Mouse (Mus musculus) MEL (cell line): ENCODE results near the gene Lrrc34. TPM values are rescaled to one million over a fixed set of nuclear protein-coding genes. Genes with fewer than 3 reads are reported as not detected.

Experiments used
- DNase-seq: peaks from one replicate; pipeline ENCODE4 v3.0.0; 2011; ENCODE audit warnings: low read depth, low spot score
- H3K27ac ChIP-seq: 2 replicates; pipeline ENCODE4 v1.5.1; 2012; ENCODE audit warnings: low read depth, mild to moderate bottlenecking, control low read depth, low read length, moderate library complexity; ENCODE audit not compliant: control insufficient read depth
- H3K27me3 ChIP-seq, 2 experiments: fragments of 150-350 bp in 1 of 2; sonication (generic) in 1 of 2; 2 replicates each; pipeline ENCODE4 v1.6.1; 2012; ENCODE audit warnings: low read length in 2 of 2, mild to moderate bottlenecking in 2 of 2, improper control_type of control experiment in 1 of 2, moderate library complexity in 1 of 2; ENCODE audit not compliant: insufficient read depth in 2 of 2, control insufficient read depth in 1 of 2
- H3K36me3 ChIP-seq, 2 experiments: 2 replicates each; pipeline ENCODE4 v1.6.1; 2012 to 2014; ENCODE audit warnings: low read length in 2 of 2, improper control_type of control experiment in 1 of 2, inconsistent platforms in 1 of 2, mild to moderate bottlenecking in 1 of 2; ENCODE audit not compliant: insufficient read depth in 2 of 2, control insufficient read depth in 1 of 2
- H3K4me1 ChIP-seq, 2 experiments: fragments of 150-350 bp in 1 of 2; sonication (generic) in 1 of 2; 2 replicates each; pipeline ENCODE4 v1.6.1; 2012; ENCODE audit warnings: low read length in 2 of 2, improper control_type of control experiment in 1 of 2, mild to moderate bottlenecking in 1 of 2; ENCODE audit not compliant: insufficient read depth in 2 of 2, control insufficient read depth in 1 of 2
- H3K4me3 ChIP-seq, 2 experiments: fragments of 150-350 bp in 1 of 2; sonication (generic) in 1 of 2; 2 replicates each; pipeline ENCODE4 v1.5.1; 2012; ENCODE audit warnings: low read depth in 2 of 2, low read length in 2 of 2, mild to moderate bottlenecking in 2 of 2, moderate library complexity in 2 of 2, control low read depth in 1 of 2, improper control_type of control experiment in 1 of 2; ENCODE audit not compliant: control insufficient read depth in 1 of 2, insufficient read depth in 1 of 2
- H3K79me2 ChIP-seq: 2 replicates; pipeline ENCODE4 v1.6.1; 2012; ENCODE audit warnings: mild to moderate bottlenecking, low read length, moderate library complexity; ENCODE audit not compliant: control insufficient read depth, poor library complexity, insufficient read depth
- H3K9ac ChIP-seq: 2 replicates; pipeline ENCODE4 v1.6.1; 2012; ENCODE audit warnings: low read depth, mild to moderate bottlenecking, control low read depth, low read length, moderate library complexity; ENCODE audit not compliant: control insufficient read depth, poor library complexity, severe bottlenecking
- H3K9me3 ChIP-seq: fragments of 150-350 bp; sonication (generic); replicated peaks from 2 replicates; pipeline ENCODE4 v1.6.1; 2012; ENCODE audit warnings: mild to moderate bottlenecking, low read length, improper control_type of control experiment, moderate library complexity; ENCODE audit not compliant: insufficient read depth
- BHLHE40 ChIP-seq: IDR thresholded peaks from 2 replicates; pipeline ENCODE4 v1.6.1; 2012; ENCODE audit warnings: low read depth, mild to moderate bottlenecking, inconsistent platforms, low read length, improper control_type of control experiment, borderline replicate concordance
- E2F4 ChIP-seq: IDR thresholded peaks from 2 replicates; pipeline ENCODE4 v1.6.1; 2011; ENCODE audit warnings: low read depth, low read length, improper control_type of control experiment, borderline replicate concordance
- ELF1 ChIP-seq: IDR thresholded peaks from 2 replicates; pipeline ENCODE4 v1.6.1; 2014; ENCODE audit warnings: low read depth, mild to moderate bottlenecking, inconsistent platforms, low read length, improper control_type of control experiment, moderate library complexity
- EP300 ChIP-seq, 2 experiments: IDR thresholded peaks; 2 replicates each; pipeline ENCODE4 v1.6.1; 2011; ENCODE audit warnings: improper control_type of control experiment in 2 of 2, low read length in 2 of 2, low read depth in 1 of 2, mild to moderate bottlenecking in 1 of 2
- ETS1 ChIP-seq: IDR thresholded peaks from 2 replicates; pipeline ENCODE4 v1.6.1; 2012; ENCODE audit warnings: low read depth, mild to moderate bottlenecking, inconsistent platforms, low read length, improper control_type of control experiment, moderate library complexity
- GABPA ChIP-seq: IDR thresholded peaks from 2 replicates; pipeline ENCODE4 v1.6.1; 2012; ENCODE audit warnings: low read depth, mild to moderate bottlenecking, inconsistent platforms, low read length, improper control_type of control experiment, moderate library complexity
- GATA1 ChIP-seq: IDR thresholded peaks from 2 replicates; pipeline ENCODE4 v1.6.1; 2011; ENCODE audit warnings: low read depth, low read length, improper control_type of control experiment
- HCFC1 ChIP-seq: IDR thresholded peaks from 2 replicates; pipeline ENCODE4 v1.6.1; 2012; ENCODE audit warnings: low read depth, mild to moderate bottlenecking, inconsistent platforms, low read length, improper control_type of control experiment, moderate library complexity
- JUND ChIP-seq: IDR thresholded peaks from 2 replicates; pipeline ENCODE4 v1.6.1; 2011; ENCODE audit warnings: low read depth, mild to moderate bottlenecking, improper control_type of control experiment, low read length
- KAT2A ChIP-seq: conservative IDR thresholded peaks from 2 replicates; pipeline ENCODE4 v1.6.1; 2012; ENCODE audit warnings: low read depth, low read length, improper control_type of control experiment, inconsistent platforms
- MAFK ChIP-seq: IDR thresholded peaks from 2 replicates; pipeline ENCODE4 v1.6.1; 2011; ENCODE audit warnings: low read depth, mild to moderate bottlenecking, low read length, improper control_type of control experiment, borderline replicate concordance
- MAX ChIP-seq: IDR thresholded peaks from 2 replicates; pipeline ENCODE4 v1.6.1; 2011; ENCODE audit warnings: low read length, improper control_type of control experiment
- MAZ ChIP-seq: IDR thresholded peaks from 2 replicates; pipeline ENCODE4 v1.6.1; 2012; ENCODE audit warnings: low read depth, mild to moderate bottlenecking, inconsistent platforms, low read length, improper control_type of control experiment
- MYB ChIP-seq: IDR thresholded peaks from 2 replicates; pipeline ENCODE4 v1.6.1; 2011; ENCODE audit warnings: mild to moderate bottlenecking, low read depth, low read length, improper control_type of control experiment
- NRF1 ChIP-seq: IDR thresholded peaks from 2 replicates; pipeline ENCODE4 v1.6.1; 2014; ENCODE audit warnings: low read depth, mild to moderate bottlenecking, inconsistent platforms, low read length, improper control_type of control experiment, moderate library complexity; ENCODE audit not compliant: poor library complexity, insufficient read depth, severe bottlenecking
- POLR2A ChIP-seq, 2 experiments: IDR thresholded peaks; 2 replicates each; pipeline ENCODE4 v1.6.1; 2011 to 2012; ENCODE audit warnings: low read length in 2 of 2, mild to moderate bottlenecking in 2 of 2, control low read depth in 1 of 2, improper control_type of control experiment in 1 of 2, low read depth in 1 of 2, moderate library complexity in 1 of 2; ENCODE audit not compliant: control insufficient read depth in 1 of 2, insufficient read depth in 1 of 2, poor library complexity in 1 of 2
- POLR2AphosphoS5 ChIP-seq: IDR thresholded peaks from 2 replicates; pipeline ENCODE4 v1.6.1; 2012; ENCODE audit warnings: low read depth, borderline replicate concordance, mild to moderate bottlenecking, inconsistent platforms, low read length, moderate library complexity, mixed read lengths
- RCOR1 ChIP-seq: IDR thresholded peaks from 2 replicates; pipeline ENCODE4 v1.6.1; 2012; ENCODE audit warnings: low read depth, mild to moderate bottlenecking, inconsistent platforms, low read length, improper control_type of control experiment
- SIN3A ChIP-seq: IDR thresholded peaks from 2 replicates; pipeline ENCODE4 v1.6.1; 2012; ENCODE audit warnings: low read length, improper control_type of control experiment, inconsistent platforms
- SMC3 ChIP-seq: IDR thresholded peaks from 2 replicates; pipeline ENCODE4 v1.6.1; 2011; ENCODE audit warnings: low read depth, low read length, improper control_type of control experiment
- TAL1 ChIP-seq: IDR thresholded peaks from 2 replicates; pipeline ENCODE4 v1.6.1; 2012; ENCODE audit warnings: mild to moderate bottlenecking, inconsistent platforms, low read length, moderate library complexity, mixed read lengths
- TBP ChIP-seq: IDR thresholded peaks from 2 replicates; pipeline ENCODE4 v1.8.0; 2011; ENCODE audit warnings: low read depth, low read length, improper control_type of control experiment
- TCF12 ChIP-seq: IDR thresholded peaks from 2 replicates; pipeline ENCODE4 v1.6.1; 2014; ENCODE audit warnings: low read depth, mild to moderate bottlenecking, inconsistent platforms, low read length, improper control_type of control experiment, moderate library complexity
- UBTF ChIP-seq: IDR thresholded peaks from 2 replicates; pipeline ENCODE4 v1.6.1; 2012; ENCODE audit warnings: low read depth, mild to moderate bottlenecking, inconsistent platforms, low read length, improper control_type of control experiment, moderate library complexity, borderline replicate concordance; ENCODE audit not compliant: insufficient read depth
- USF1 ChIP-seq: IDR thresholded peaks from 2 replicates; pipeline ENCODE4 v1.6.1; 2014; ENCODE audit warnings: low read depth, mild to moderate bottlenecking, inconsistent platforms, low read length, improper control_type of control experiment, moderate library complexity
- USF2 ChIP-seq, 2 experiments: IDR thresholded peaks; 2 replicates each; pipeline ENCODE4 v1.6.1; 2011 to 2012; ENCODE audit warnings: improper control_type of control experiment in 2 of 2, low read length in 2 of 2, borderline replicate concordance in 1 of 2, inconsistent platforms in 1 of 2, low read depth in 1 of 2, mild to moderate bottlenecking in 1 of 2; ENCODE audit not compliant: insufficient read depth in 1 of 2
- ZKSCAN1 ChIP-seq: IDR thresholded peaks from 2 replicates; pipeline ENCODE4 v1.6.1; 2012; ENCODE audit warnings: low read depth, mild to moderate bottlenecking, inconsistent platforms, low read length, improper control_type of control experiment, moderate library complexity
- ZMIZ1 ChIP-seq: IDR thresholded peaks from 2 replicates; pipeline ENCODE4 v1.6.1; 2012; ENCODE audit warnings: low read depth, mild to moderate bottlenecking, inconsistent platforms, low read length, improper control_type of control experiment, moderate library complexity
- ZNF384 ChIP-seq: IDR thresholded peaks from 2 replicates; pipeline ENCODE4 v1.6.1; 2012; ENCODE audit warnings: low read depth, mild to moderate bottlenecking, inconsistent platforms, low read length, improper control_type of control experiment
- polyA plus RNA-seq, 2 experiments: library from polyadenylated mRNA; stranded (reverse) in 1 of 2; unstranded in 1 of 2; fragments of >175 nt in 1 of 2; fragments of >200 nt in 1 of 2; gene quantifications; 2 replicates each; pipeline versions ENCODE4 v1.2.1 to v1.2.4; 2012; ENCODE audit warnings: low replicate concordance in 2 of 2, low read depth in 1 of 2; ENCODE audit not compliant: insufficient read length in 2 of 2, insufficient read depth in 1 of 2, missing spikeins in 1 of 2
- total RNA-seq: library from RNA; depleted of rRNA; stranded (reverse); fragments of 300-350 nt; gene quantifications from 2 replicates; pipeline ENCODE4 v1.2.3, GENCODE M21; 2012

The Lrrc34 gene
- total and polyA plus RNA-seq, 3 experiments, result not detected

DNA sequence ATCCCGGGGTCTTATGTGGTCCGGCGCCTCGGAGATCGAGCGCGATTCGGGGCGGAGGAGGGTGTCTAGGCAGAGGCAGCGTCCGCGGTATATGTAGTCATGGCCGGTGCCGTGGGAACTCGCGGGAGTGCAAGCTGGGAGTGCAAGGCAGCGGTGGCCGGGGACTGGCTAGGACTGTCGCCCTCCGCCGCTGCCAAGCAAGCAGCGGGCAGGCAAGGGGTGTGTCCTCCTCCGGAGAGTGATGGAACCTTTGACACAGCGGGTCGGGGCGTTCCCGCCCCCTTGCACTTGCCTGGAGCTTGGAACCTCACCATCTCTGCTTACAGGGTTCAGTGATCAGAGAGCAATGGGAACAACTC lies 45.0 kb downstream of the Lrrc34 start:
- H3K4me3 ChIP-seq, result peak overlapping the region; percentile 72 to 95
- TF ChIP-seq MAX (0 out of 2 replicates have a peak, but pooled peaks have one; percentile 14), SMC3 (no peak), RCOR1 (0 out of 2 replicates have a peak, but pooled peaks have one; percentile 22), EP300 (IDR thresholded peaks at IDR 0.05; ENCODE audit: low read depth in 1 of 2, low read length in 2 of 2) (no peak), ELF1 (no peak), MAZ (peak; percentile 1; the same call in 1 of the 2 replicates), USF2 (IDR thresholded peaks at IDR 0.05; ENCODE audit: borderline replicate concordance in 1 of 2, insufficient read depth in 1 of 2, low read depth in 1 of 2, low read length in 2 of 2) (no peak)
- TF ChIP-seq, all 39 proteins: peak for 3
- H3K27me3 ChIP-seq, result no peaks in the 10 kb centered on the region
- peaks cover 8 to 12% of the 10 kb centered on the region in 2 experiments; a peak in 3 of 4 replicates for H3K36me3 ChIP-seq
- H3K27ac ChIP-seq, result peak overlapping the region; percentile 84
- no peaks in the 10 kb centered on the region for H3K9me3 ChIP-seq
- peak overlapping the region; percentile 78 for H3K9ac ChIP-seq
- peaks cover 0 to 8% of the 10 kb centered on the region in 2 experiments; a peak in 2 of 4 replicates for H3K4me1 ChIP-seq
- DNase-seq, result peak; percentile 84
- H3K79me2 ChIP-seq, result peaks cover 13% of the 10 kb centered on the region

- Histone ChIP-seq H3K4me1 (peaks cover 0 to 8% of the 10 kb centered on the region in 2 experiments; a peak in 2 of 4 replicates), H3K27ac (peak within 1 kb of the TSS; percentile 85), H3K27me3 (no peaks in the 10 kb centered on the region), H3K9ac (peak within 1 kb of the TSS; percentile 79), H3K79me2 (peaks cover 13% of the 10 kb centered on the region), H3K9me3 (no peaks in the 10 kb centered on the region), H3K36me3 (peaks cover 8% of the 10 kb centered on the region in 2 experiments; a peak in 3 of 4 replicates), H3K4me3 (peak within 1 kb of the TSS; percentile 95)
- DNase-seq, result peak; percentile 97
- TF ChIP-seq TBP, result no peak
- TF ChIP-seq TAL1, result no peak
- peak; percentile 78; the same call in 1 of the 2 replicates for TF ChIP-seq KAT2A
- no peak for TF ChIP-seq JUND
- TF ChIP-seq GABPA, result no peak
- no peak; the same call in 1 of the 2 replicates for TF ChIP-seq MAX
- no peak for TF ChIP-seq UBTF
- TF ChIP-seq GATA1, result peak; percentile 9; the same call in 1 of the 2 replicates
- TF ChIP-seq USF1, result no peak
- peak; percentile 55; the same call in 1 of the 2 replicates for TF ChIP-seq SIN3A
- no peak for TF ChIP-seq E2F4
- TF ChIP-seq SMC3, result no peak
- peak; percentile 95 for TF ChIP-seq HCFC1
- no peak for TF ChIP-seq RCOR1
- no peak for TF ChIP-seq BHLHE40
- no peak for TF ChIP-seq POLR2AphosphoS5
- TF ChIP-seq TCF12, result peak; percentile 2; the same call in 1 of the 2 replicates
- no peak for TF ChIP-seq MAFK
- no peak for TF ChIP-seq ZNF384
- TF ChIP-seq ETS1, result peak; percentile 10; the same call in 1 of the 2 replicates
- peak; percentile 75 to 77; a peak in 3 of 4 replicates for TF ChIP-seq POLR2A (IDR thresholded peaks at IDR 0.05; ENCODE audit: control insufficient read depth in 1 of 2, insufficient read depth in 1 of 2, low read depth in 1 of 2, low read length in 2 of 2, poor library complexity in 1 of 2)
- peak; percentile 98; the same call in 1 of the 2 replicates for TF ChIP-seq NRF1
- no peak for TF ChIP-seq MYB
- no peak for TF ChIP-seq ZKSCAN1
- TF ChIP-seq ZMIZ1, result no peak
- TF ChIP-seq MAZ, result peak; percentile 67
These were observed 45.5 kb downstream of the Lrrc34 start, which contains the start of gene Mynn for GRCm38 (mm10) chr3:30602065-30602739. Gene Mynn (plus strand): TSS chr3:30602065.
